Mouse (Mus musculus): ENCODE data around the gene Serpina3b. TPM values are rescaled to one million over a fixed set of nuclear protein-coding genes. Genes with fewer than 3 reads are reported as not detected.
"Not testable (repeated sequence)": the region's sequence is repeated elsewhere in the genome, so short reads cannot be mapped to it uniquely, and the experiment has no call there.

Gene Serpina3b
- total RNA-seq (2021): not detected

DNA sequence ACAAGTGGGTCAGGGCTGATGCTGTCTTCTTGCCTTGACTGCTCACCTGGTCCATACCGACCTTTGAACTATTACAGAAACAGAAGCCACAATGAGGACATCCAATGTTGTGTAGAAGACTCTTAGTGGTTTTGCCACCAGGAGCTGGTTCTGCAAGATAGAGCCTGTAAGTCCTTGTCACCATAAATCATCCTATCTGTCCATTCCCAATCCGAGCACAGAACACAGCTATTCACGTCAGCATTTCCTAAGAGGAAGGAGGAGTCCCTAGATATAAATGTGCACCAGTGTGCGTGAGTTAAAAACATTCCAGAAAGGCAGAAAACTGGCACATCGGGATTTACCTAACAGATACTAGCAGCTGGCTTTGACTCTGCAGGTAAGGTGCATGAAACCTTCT lies at the start of gene Serpina3b:
Gene Serpina3b, plus strand, starts transcription at position 301 of the 400 bp plus-strand sequence.
- DNase-seq (ENCODE audit: extremely low spot score in 1 of 2, low spot score in 2 of 2): no peak

DNA sequence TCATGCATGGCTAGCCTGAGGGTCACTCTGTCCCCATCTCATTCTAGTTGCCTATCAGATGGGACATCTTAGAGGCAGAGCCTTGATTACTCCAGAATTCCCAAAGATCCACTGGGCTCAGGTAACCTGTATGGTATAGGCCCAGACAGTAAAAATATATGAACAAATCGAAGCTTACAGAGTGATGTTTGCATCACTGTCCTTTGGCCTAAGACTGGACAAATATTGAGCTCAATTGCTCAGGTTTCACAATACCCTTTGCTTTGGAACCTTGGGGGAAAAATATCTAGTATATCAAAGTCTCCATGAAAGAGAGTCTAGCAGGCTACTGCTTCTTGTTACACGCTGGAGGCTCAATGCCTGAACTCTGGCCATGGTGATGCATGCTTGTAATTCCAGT lies 37.7 kb upstream of the Serpina3b start:
- DNase-seq (ENCODE audit: extremely low spot score in 1 of 2, low spot score in 2 of 2): no peak
- intact Hi-C loops (cut with DNase I): no loop called here

More for the DNA sequence above, at the start of gene Serpina3b:
- intact Hi-C loops (cut with DNase I): no loop called here

DNA sequence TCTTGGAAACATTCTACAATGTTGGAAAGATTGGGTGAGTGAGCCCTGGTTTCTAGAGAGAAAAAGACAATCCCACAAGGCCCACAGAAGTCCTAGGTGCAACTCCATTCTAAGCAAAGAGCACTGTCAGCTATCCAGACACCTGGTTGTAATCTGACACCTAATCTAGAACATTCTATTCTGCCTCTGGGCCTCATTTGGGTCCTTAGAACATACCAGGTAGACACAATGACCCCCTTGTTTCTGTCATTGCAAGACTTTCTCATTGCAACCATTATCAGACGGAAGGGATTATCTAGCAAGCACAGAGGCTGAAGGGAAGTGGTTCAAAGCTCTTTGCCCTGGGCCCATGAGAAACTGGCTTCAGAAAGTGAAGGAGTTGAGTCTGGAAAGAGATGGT lies 36.5 kb upstream of the Serpina3b start:
- intact Hi-C loops (cut with DNase I): no loop called here
- DNase-seq (ENCODE audit: extremely low spot score in 1 of 2, low spot score in 2 of 2): no peak

DNA sequence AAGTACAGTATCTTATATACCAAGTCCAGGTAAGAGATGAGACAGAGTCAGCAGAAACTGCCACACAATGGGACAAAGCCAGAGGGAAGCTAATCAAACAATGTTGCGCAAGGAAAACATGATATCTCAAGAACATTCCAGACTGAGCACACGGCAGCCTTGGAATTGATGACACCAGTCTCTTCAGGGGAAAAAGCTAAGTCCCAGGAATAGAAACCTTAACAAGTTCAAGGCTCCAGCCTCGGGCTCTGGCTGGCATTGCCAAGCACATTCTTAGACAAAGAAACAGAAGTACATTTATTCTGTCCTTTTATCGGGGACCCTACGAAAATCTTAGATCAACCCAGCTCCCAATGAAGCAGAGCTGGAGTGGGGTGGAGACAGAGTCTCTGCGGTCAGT lies 27.0 kb upstream of the Serpina3b start, which contains the start of gene Serpina5:
Gene Serpina5, plus strand, starts transcription at position 346 of the 400 bp plus-strand sequence.
- intact Hi-C loops (cut with DNase I): no loop called here
- no peak for DNase-seq (ENCODE audit: extremely low spot score in 1 of 2, low spot score in 2 of 2)

DNA sequence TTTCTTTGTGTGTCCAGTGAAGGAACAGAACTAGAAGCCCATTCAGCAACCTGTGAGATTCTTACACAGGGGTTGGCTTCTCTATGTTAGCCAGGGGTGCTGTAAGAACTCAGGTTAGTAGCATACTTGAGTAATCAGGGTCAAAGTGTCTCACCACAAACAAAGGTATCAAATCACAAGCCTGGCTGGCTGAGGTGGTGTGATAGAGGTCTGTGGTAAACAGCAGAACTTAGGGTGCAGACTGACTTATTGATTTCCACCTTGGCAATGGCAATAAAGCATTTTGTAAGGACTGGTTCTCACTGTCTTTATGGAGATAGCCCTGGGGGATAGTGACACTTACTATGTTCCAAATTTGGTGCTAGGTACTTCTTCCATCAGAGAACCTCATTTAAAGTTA lies 21.9 kb upstream of the Serpina3b start:
- intact Hi-C loops (cut with DNase I): no loop called here
- DNase-seq (ENCODE audit: extremely low spot score in 1 of 2, low spot score in 2 of 2): no peak

DNA sequence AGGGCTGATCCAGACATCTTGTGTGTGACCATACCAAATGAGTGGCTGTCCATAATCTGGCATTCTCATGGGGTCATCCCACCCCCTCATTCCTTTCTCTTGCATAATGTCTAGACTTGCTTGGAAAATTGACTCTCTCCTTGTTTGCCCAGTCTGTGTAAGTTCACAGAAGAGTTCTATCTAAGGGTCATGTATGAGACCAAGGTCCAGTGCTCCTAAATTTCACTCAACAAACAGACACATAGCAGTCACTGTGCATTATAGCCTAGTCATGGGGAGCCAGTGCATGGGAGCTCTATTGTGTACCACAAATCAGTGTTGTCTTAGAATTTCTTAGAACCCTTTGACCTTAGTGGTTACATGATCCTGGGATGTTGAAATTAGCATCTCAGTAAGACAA lies 20.9 kb upstream of the Serpina3b start:
- no peak for DNase-seq (ENCODE audit: extremely low spot score in 1 of 2, low spot score in 2 of 2)
- intact Hi-C loops (cut with DNase I): no loop called here

DNA sequence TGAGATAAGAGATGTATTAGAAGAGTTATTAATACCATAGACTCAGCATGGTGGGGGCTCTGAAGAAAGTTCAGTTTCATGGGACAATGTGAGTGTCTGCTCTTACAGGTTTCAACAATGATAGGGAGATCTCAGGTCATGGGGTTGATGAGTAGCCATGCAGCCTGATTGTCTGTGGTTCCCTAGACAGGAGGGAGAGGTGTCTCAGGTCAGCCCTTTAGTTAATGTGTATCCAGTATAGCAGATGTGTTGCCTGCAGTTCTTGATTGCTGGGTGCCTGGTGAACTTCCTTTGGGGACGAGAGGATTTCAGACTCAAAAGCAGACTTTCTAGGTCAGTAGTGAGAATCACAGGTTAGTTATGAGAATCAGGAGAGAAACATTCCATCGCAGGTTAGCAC lies 19.3 kb upstream of the Serpina3b start:
- DNase-seq (ENCODE audit: extremely low spot score in 1 of 2, low spot score in 2 of 2): no peak

DNA sequence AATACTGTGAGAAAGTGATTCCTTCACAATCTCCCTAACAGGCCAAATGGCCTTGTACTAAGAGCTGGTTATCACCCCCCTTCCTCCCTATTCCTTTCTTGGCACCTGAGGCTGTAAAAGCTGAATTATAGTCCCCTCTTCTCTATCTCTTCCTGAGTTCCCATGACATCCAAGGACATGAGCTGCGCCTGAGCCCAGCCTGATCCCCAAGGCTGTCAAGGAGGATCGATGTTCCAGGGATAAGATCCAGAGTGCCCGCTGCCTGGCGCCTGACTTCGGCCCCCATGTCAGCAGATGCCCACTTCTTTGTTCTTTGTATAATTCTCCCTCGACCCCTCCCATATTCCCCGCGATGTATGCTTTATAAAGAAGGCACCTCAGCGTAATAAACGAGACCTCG lies 15.5 kb upstream of the Serpina3b start, which contains the start of gene Serpina3a:
Gene Serpina3a, plus strand, starts transcription at position 392 of the 400 bp plus-strand sequence.
- DNase-seq (ENCODE audit: extremely low spot score in 1 of 2, low spot score in 2 of 2); intact Hi-C loops (cut with DNase I): not testable (repeated sequence)

More for the DNA sequence above, 19.3 kb upstream of the Serpina3b start:
- intact Hi-C loops (cut with DNase I): no loop called here

DNA sequence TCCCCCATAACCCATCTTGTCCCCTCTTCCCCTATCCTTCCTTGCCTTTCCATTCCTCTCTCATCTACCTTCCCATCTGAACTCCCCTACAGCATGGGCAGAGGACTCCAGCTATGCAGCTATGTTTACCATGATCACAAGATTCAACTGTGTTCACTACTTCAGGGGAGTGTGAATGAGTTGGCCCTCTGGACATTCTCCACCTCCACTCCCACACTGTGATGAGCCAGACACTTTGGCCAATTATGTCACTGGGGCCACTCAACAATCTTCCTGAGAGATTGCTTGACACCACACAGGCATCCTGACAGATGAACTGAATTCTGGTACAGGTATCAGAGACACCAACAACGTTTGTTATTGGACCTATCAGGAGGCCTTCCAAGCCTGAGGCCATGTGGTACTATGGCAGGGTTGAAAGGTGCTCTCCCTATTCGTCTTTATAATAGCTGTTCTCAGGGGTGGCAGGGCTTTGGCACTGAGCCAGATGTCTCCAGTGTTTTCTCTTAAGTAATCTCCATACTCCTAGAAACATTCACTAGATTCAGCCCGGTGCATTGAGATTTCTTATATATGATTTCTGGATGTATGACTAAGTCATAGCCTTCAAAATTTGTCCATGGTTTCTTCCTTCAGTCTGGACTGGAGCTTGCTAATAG lies 12.7 kb upstream of the Serpina3b start:
- DNase-seq (ENCODE audit: extremely low spot score in 1 of 2, low spot score in 2 of 2): no peak
- intact Hi-C loops (cut with DNase I): no loop called here

DNA sequence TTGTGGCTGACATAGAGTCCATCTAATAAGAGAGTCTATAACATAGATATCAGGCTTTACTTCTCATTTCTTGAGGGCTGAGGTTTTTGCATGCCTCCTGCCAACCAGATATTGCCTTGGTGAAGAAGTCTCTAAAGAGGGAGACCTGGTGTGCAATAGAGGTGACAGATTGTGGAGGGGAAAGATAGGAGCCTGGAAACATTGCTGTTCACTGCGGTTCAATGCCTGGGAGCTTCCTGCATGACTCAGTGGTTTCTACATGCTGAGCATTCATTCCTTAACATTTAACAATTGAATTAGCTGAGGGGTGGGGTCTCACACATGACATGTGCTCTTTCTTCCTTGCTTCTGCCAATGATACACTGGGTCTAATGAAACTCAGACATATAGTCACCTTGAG lies 4.7 kb upstream of the Serpina3b start:
- intact Hi-C loops (cut with DNase I): no loop called here
- DNase-seq (ENCODE audit: extremely low spot score in 1 of 2, low spot score in 2 of 2): no peak

DNA sequence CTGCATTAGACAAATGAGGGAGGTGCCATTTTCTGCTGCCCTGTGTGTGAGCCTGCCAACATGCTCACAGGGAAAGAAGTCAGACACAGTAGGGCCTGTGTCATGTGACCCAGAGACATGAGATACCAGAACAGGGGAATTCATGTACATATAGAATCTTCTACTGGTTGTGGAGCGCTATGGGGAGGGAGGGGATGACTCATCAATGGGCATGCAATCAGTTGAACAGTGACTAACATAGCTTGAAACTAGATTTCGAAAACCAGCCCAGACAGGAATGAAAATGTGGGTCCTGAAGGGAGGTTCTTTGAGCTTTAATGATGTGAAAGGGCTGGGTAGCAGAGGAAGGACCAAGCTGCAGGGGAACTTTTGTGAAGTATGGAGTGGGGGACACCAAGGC lies 3.8 kb upstream of the Serpina3b start:
- intact Hi-C loops (cut with DNase I): no loop called here
- DNase-seq (ENCODE audit: extremely low spot score in 1 of 2, low spot score in 2 of 2): no peak

DNA sequence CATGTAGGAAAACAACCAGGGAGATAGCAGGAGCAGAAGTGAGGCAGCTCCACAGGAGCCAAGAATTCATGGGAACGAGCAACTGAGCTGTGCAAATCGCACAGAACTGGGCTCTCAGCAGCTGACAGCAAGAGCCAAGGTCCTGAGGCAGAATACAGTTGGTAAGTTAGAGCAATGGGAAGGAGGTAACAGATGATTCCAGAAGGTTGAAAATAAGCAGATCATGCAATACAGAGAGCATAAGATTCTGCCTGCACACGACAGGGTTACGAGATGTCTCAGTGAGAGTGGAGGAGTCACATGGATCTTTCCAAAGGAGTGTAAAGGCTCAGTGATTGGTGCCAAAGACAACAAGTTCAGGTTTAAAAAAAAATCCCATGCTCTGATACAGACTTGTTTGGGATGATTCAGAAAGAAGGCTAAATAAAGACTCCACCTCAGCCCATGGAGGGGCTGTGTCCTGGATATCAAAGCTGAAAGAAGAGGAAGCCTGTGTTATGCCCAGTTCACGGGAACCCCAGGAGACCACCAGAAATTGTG lies 2.7 kb upstream of the Serpina3b start:
- no peak for DNase-seq (ENCODE audit: extremely low spot score in 1 of 2, low spot score in 2 of 2)
- intact Hi-C loops (cut with DNase I): no loop called here

DNA sequence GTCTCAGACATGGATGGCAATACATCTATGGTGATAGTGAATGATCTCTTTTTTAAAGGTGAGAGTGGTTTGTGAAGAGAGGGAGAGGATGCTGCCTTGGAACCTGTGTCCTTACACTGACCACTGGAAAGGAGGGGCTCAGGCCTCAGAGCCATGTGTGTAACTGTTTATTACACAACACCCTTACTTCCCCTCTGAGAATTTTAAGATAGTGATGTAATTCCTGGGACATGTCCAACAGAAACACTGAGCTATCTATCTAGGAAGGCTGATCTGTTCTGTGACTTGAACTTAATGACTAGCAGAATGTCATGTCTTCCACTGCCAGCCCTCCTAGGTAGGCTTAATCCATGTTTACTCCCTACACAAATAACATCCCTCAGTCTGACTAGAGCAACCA lies 3.2 kb downstream of the Serpina3b start:
- no peak for DNase-seq (ENCODE audit: extremely low spot score in 1 of 2, low spot score in 2 of 2)
- intact Hi-C loops (cut with DNase I): no loop called here

DNA sequence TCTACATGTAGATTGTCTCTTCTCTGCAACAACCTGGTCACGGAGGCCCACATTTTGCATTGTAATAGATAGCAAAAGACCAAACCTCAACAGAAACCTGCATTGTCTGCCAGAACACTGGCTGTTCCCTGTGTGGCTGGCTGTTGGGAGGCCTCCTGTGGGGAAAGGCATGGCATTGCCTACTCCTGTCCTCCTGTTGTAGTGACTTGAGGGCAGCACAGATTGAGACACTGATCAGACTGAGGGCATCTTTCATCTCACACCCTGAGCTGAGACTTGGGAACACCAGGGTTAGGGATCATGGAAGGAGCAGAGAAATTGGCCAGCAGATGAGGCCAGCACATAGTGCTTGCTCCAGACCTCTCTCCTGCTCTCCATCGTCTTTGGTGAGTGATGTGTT lies 10.4 kb downstream of the Serpina3b start:
- intact Hi-C loops (cut with DNase I): no loop called here
- no peak for DNase-seq (ENCODE audit: extremely low spot score in 1 of 2, low spot score in 2 of 2)

DNA sequence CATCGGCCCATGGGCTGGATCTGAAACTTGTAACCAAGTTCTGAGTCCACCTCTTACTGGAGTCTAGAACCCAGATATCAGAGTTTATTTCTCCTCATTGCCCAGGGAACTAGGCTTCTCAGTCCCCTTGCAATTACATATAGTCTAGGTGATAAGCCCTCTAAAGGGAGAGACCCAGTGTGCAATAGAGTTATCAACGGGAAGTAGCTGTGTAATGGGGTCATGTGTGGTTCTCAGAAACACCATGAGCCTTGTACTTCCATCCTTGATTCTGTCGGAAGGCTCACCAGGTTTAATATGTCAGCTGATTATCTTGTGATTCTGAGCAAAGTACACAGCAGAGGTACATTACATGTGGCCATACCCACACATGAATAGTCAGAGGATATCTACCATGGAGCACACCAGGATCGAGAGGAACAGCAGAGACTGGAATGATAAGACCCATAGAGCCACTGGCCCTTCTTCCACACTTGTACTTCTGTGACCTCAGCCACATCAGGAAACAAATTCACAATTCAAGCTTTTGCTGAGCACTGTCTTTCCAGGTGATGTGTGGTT lies 12.8 kb downstream of the Serpina3b start:
- DNase-seq (ENCODE audit: extremely low spot score in 1 of 2, low spot score in 2 of 2): no peak
- intact Hi-C loops (cut with DNase I): no loop called here

DNA sequence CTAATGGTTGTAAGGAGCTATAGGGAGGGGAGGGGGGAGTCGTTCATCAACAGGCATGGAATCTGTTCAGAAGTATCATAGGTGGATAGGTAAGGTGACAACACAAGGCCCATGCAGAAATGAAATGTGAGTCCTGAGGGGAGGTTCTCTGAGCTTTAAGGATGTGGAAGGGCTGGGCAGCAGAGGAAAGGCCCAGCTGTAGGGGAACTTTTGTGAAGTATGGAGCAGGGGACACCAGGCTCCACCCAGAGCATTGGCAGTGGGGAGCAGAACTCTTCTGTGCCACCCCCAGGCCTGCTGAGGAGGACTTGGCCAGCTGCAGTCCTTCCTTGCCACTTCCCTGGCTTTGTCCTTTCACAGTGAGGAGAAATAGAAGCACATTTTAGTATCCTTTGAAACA lies 13.7 kb downstream of the Serpina3b start:
- intact Hi-C loops (cut with DNase I): no loop called here

DNA sequence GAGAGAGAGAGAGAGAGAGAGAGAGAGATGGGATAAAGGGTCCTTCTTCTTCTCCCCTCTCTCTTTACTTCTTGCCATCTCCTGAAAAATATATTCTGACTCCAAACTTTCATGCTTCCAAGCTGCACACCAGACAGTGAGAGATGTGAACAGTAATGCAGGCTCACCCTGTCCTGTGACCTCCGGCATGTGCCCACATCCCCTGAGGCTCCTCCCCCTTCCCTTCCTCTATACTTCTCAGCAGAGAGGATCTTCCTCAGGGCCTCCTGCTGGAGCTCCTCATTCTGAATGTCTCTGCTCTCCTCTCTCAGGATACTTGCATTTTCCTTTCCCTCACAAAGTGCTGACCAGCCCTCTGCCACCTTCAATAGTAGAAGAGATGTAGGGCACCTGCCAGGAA lies 14.6 kb downstream of the Serpina3b start:
- intact Hi-C loops (cut with DNase I): no loop called here
- DNase-seq (ENCODE audit: extremely low spot score in 1 of 2, low spot score in 2 of 2): no peak

More for the DNA sequence above, 13.7 kb downstream of the Serpina3b start:
- no peak for DNase-seq (ENCODE audit: extremely low spot score in 1 of 2, low spot score in 2 of 2)

DNA sequence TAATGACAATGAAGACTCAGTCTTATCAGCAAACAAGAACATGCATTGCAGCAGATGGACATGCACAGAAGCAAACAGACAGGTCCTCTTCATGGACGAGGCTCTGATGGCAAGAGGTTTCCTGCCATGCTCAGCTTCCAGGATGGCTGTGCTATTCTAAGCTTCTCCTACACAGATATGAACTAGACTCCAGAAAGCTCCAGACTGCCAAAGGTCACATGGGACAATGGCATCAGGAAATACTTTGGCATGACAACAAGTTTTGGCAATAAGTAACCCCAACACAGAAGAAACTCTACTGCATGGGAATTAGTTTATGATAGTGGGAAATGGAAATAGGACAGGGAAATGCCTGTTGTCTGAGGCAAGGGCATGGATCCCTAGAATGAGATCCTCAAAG lies 15.5 kb downstream of the Serpina3b start:
- no peak for DNase-seq (ENCODE audit: extremely low spot score in 1 of 2, low spot score in 2 of 2)
- intact Hi-C loops (cut with DNase I): no loop called here

DNA sequence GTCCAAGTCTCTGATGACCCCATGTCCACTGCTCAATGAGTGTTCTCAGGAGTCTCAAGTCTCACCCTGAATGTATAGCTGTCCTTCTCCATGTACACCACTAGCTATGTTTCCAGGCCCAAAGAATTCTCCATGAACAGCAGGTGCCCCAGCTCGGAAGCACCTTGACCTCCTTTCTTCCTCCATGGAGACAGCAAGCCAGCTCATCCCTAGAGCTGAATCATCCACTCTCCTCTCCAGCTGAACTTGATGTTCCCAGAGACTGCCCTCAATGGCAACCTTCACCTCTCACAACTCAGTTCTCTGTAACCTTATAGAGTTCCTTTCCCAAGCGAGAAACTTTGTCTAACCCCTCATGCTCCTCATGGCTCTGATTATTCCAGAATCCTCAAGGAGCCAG lies 17.8 kb downstream of the Serpina3b start:
- intact Hi-C loops (cut with DNase I): no loop called here
- DNase-seq (ENCODE audit: extremely low spot score in 1 of 2, low spot score in 2 of 2): no peak

DNA sequence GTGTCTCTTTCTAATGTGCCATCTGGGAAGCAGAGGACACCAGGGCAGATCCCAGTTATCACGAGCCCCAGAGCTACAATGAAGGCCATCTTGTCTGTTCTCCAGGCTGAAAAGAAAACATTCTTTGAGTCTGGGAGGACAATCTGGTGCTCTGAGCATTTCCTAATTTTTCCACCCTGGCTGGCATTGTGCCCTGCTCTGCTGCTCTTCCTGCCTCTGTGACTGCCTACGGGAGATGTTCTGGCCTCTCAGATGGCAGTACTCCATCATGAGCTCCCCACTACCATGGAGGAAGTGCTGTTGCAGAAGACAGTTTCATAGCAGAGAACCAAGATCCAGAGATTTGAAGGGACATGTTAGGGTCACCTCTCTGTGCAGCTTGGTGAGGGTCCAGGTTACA lies 24.2 kb downstream of the Serpina3b start:
- DNase-seq (ENCODE audit: extremely low spot score in 1 of 2, low spot score in 2 of 2): no peak
- intact Hi-C loops (cut with DNase I): no loop called here
